8 mouse cellular contexts compared by ENCODE assay signal in the genomic region with DNA sequence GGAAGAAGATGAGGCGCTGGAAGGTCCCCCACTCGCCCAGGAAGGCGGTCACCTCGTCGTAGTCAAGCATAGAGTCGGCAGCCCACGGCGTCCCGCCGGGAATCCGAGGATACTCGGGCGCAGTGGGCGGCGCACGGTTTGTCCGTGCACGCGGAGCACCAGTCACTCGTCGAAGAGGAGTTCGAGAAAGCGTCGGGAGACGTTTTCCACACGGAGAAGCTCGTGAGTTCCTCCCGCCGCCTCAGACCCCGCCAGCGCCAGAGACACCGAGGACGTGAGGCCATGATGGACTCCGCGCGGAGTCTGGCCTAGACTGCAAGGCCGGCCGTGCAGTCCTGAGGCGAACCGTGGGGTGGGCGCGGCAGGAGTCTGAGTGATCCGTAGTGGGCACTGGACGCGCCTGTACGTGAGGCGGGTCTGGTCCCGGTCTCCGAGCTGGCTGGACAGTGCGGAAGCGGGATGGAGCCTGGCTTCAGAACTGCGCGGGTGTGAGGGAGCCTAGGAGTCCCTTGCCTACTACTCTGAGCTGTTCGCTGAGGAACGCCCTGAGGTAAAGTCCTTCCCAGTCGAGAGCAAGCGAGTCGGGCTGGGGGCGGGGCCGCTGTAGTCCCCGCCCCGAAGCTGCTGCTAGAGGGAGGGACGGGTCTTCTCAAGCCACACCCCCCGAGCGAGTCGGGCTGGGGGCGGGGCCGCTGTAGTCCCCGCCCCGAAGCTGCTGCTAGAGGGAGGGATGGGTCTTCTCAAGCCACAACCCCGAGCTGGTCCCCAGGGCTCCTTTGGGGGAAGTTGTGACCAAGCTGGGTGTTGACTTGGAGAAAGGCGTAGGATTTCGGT. TPM values are rescaled to one million over a fixed set of nuclear protein-coding genes. Genes with fewer than 3 reads are reported as not detected.
DNase-seq lines count a peak whose midpoint lies in the region; ATAC-seq and TF ChIP-seq lines count a peak whose summit lies in the region.

Gene Slc22a21 (minus strand): TSS at position 545 of the 834 bp plus-strand sequence.

- H3K4me1 ChIP-seq in forebrain, embryonic 10.5 days = peaks cover 15% of the 10 kb centered on the region
- H3K4me1 ChIP-seq in heart, embryonic 15.5 days (replicated peaks) = peaks cover 8% of the 10 kb centered on the region
- H3K4me1 ChIP-seq in liver, embryonic 16.5 days (ENCODE audit: control insufficient read depth, low read depth, low read length) = peaks cover 11% of the 10 kb centered on the region
- 0 out of 2 replicates have a peak, but pooled peaks cover 5% of the 10 kb centered on the region for H3K4me1 ChIP-seq in neural tube, embryonic 12.5 days
- no peaks in the 10 kb centered on the region for H3K4me1 ChIP-seq in stomach, postnatal 0 days (replicated peaks; ENCODE audit: control insufficient read depth, insufficient read depth)

- H3K36me3 ChIP-seq in forebrain, embryonic 10.5 days (replicated peaks) = no peaks in the 10 kb centered on the region
- H3K36me3 ChIP-seq in heart, embryonic 15.5 days = no peaks in the 10 kb centered on the region
- peaks cover 16% of the 10 kb centered on the region for H3K36me3 ChIP-seq in liver, embryonic 16.5 days (ENCODE audit: control insufficient read depth, insufficient read depth)
- no peaks in the 10 kb centered on the region for H3K36me3 ChIP-seq in neural tube, embryonic 12.5 days
- H3K36me3 ChIP-seq in stomach, postnatal 0 days (ENCODE audit: control insufficient read depth, insufficient read depth, low read length) = no peaks in the 10 kb centered on the region

- no peak for TF ChIP-seq EP300 in stomach, postnatal 0 days (optimal IDR thresholded peaks at IDR 0.05)

- H3K9me3 ChIP-seq in forebrain, embryonic 10.5 days = no peaks in the 10 kb centered on the region
- no peaks in the 10 kb centered on the region for H3K9me3 ChIP-seq in heart, embryonic 15.5 days (replicated peaks)
- H3K9me3 ChIP-seq in liver, embryonic 16.5 days (replicated peaks; ENCODE audit: control insufficient read depth, low read length) = no peaks in the 10 kb centered on the region
- H3K9me3 ChIP-seq in neural tube, embryonic 12.5 days = no peaks in the 10 kb centered on the region
- H3K9me3 ChIP-seq in stomach, postnatal 0 days (ENCODE audit: control insufficient read depth, low read length) = no peaks in the 10 kb centered on the region

- H3K27me3 ChIP-seq in forebrain, embryonic 10.5 days (ENCODE audit: poor library complexity, severe bottlenecking) = peaks cover 17% of the 10 kb centered on the region
- H3K27me3 ChIP-seq in heart, embryonic 15.5 days = no peaks in the 10 kb centered on the region
- H3K27me3 ChIP-seq in liver, embryonic 16.5 days (ENCODE audit: control insufficient read depth, insufficient read depth, low read depth, low read length) = peaks cover 4% of the 10 kb centered on the region; the same call in 1 of the 2 replicates
- H3K27me3 ChIP-seq in neural tube, embryonic 12.5 days (replicated peaks) = peaks cover 11% of the 10 kb centered on the region
- no peaks in the 10 kb centered on the region for H3K27me3 ChIP-seq in stomach, postnatal 0 days (ENCODE audit: control insufficient read depth, insufficient read depth, low read length)

- peak within 1 kb of the TSS; percentile 72 for H3K4me3 ChIP-seq in forebrain, embryonic 10.5 days
- H3K4me3 ChIP-seq in heart, embryonic 15.5 days = peak within 1 kb of the TSS; percentile 66
- peak within 1 kb of the TSS; percentile 62 for H3K4me3 ChIP-seq in liver, embryonic 16.5 days (ENCODE audit: low read depth, low read length)
- peak within 1 kb of the TSS; percentile 53 for H3K4me3 ChIP-seq in neural tube, embryonic 12.5 days
- H3K4me3 ChIP-seq in stomach, postnatal 0 days (ENCODE audit: low read depth, low read length) = peak within 1 kb of the TSS; percentile 55

- ATAC-seq in heart, embryonic 15.5 days (replicated peaks; ENCODE audit: insufficient number of reproducible peaks, insufficient read depth, low FRiP score, low read depth) = peak; percentile 95
- peak; percentile 91 for ATAC-seq in liver, embryonic 16.5 days (ENCODE audit: low read depth)
- peak; percentile 91 for ATAC-seq in neural tube, embryonic 12.5 days (ENCODE audit: low FRiP score, low read depth)
- peak; percentile 98 for ATAC-seq in stomach, postnatal 0 days (ENCODE audit: low FRiP score, low TSS enrichment)

- peak; percentile 24 to 60 for DNase-seq in CD8-positive naive resting alpha-beta T cell, adult 2 months (ENCODE audit: low read depth in 2 of 2, low spot score in 2 of 2)
- DNase-seq in c-Kit-positive CD71-negative TER-119-negative erythroid progenitor cells, embryonic 14.5 days (ENCODE audit: low read depth) = peak; percentile 73
- DNase-seq in forebrain, embryonic 10.5 days (ENCODE audit: extremely low spot score, low spot score) = peak; percentile 81
- peak; percentile 86 for DNase-seq in kidney, postnatal 14 days
- DNase-seq in stomach, postnatal 0 days (ENCODE audit: low spot score) = peak; percentile 91

- peak within 1 kb of the TSS; percentile 96 for H3K4me2 ChIP-seq in heart, embryonic 15.5 days
- H3K4me2 ChIP-seq in liver, embryonic 16.5 days (ENCODE audit: low read depth, low read length) = peak within 1 kb of the TSS; percentile 96
- H3K4me2 ChIP-seq in neural tube, embryonic 12.5 days (replicated peaks) = peak within 1 kb of the TSS; percentile 91
- H3K4me2 ChIP-seq in stomach, postnatal 0 days (replicated peaks; ENCODE audit: low read depth) = peak within 1 kb of the TSS; percentile 78

- WGBS in forebrain, embryonic 10.5 days = 2% methylated on average over 73 of the region's 73 CpGs
- 2% methylated on average over 73 of the region's 73 CpGs for WGBS in heart, embryonic 15.5 days
- 1% methylated on average over 73 of the region's 73 CpGs for WGBS in liver, embryonic 16.5 days (ENCODE audit: insufficient replicate concordance)
- WGBS in neural tube, embryonic 12.5 days = 2% methylated on average over 73 of the region's 73 CpGs
- WGBS in stomach, postnatal 0 days = 2% methylated on average over 70 of the region's 73 CpGs

- peak within 1 kb of the TSS; percentile 65 for H3K9ac ChIP-seq in heart, embryonic 15.5 days
- H3K9ac ChIP-seq in liver, embryonic 16.5 days (ENCODE audit: low read depth, low read length) = peak within 1 kb of the TSS; percentile 63
- peak within 1 kb of the TSS; percentile 60 for H3K9ac ChIP-seq in neural tube, embryonic 12.5 days
- H3K9ac ChIP-seq in stomach, postnatal 0 days (ENCODE audit: low read length) = peak within 1 kb of the TSS; percentile 73

- peak within 1 kb of the TSS; percentile 81 for H3K27ac ChIP-seq in forebrain, embryonic 10.5 days
- H3K27ac ChIP-seq in heart, embryonic 15.5 days = 0 out of 2 replicates have a peak within 1 kb of the TSS, but pooled peaks have one; percentile 38
- no peak within 1 kb of the TSS for H3K27ac ChIP-seq in liver, embryonic 16.5 days (ENCODE audit: low read length)
- H3K27ac ChIP-seq in neural tube, embryonic 12.5 days = no peak within 1 kb of the TSS
- peak within 1 kb of the TSS; percentile 88 for H3K27ac ChIP-seq in stomach, postnatal 0 days (replicated peaks)

- no peak for TF ChIP-seq CTCF in stomach, postnatal 0 days (IDR thresholded peaks at IDR 0.05; ENCODE audit: low read depth)

RNA-seq across cellular contexts. Expression of gene Slc22a21, which starts in this region (rescaled TPM):
- polyA plus RNA-seq in forebrain, embryonic 10.5 days (2016; fragmentation: Nextera tagmentation; extraction: Ambion mirVana) = 2.0 and 3.0 TPM in 2 replicates
- 1.8 and 2.6 TPM in 2 replicates for polyA plus RNA-seq in heart, embryonic 15.5 days (2015; fragmentation: Nextera tagmentation; extraction: Ambion mirVana)
- polyA plus RNA-seq in liver, embryonic 16.5 days (2015; fragmentation: Nextera tagmentation; extraction: Ambion mirVana) = 0.92 and 1.2 TPM in 2 replicates
- 1.8 and 2.3 TPM in 2 replicates for polyA plus RNA-seq in neural tube, embryonic 12.5 days (2016; fragmentation: Nextera tagmentation; extraction: Ambion mirVana)
- polyA plus RNA-seq in stomach, postnatal 0 days (2015; fragmentation: Nextera tagmentation; extraction: Ambion mirVana) = 6.0 and 6.3 TPM in 2 replicates

Comparison
In these comparisons a context has a peak if more than half of its experiments do, and no peak if none do; other contexts are left out.
1. H3K27ac ChIP-seq: peak in forebrain, embryonic 10.5 days (single experiment), heart, embryonic 15.5 days (single experiment) and stomach, postnatal 0 days (single experiment); none in liver, embryonic 16.5 days (single experiment) and neural tube, embryonic 12.5 days (single experiment).
2. Peak in every context shown above with its lines, with median percentiles within 50 percentile points of each other: DNase-seq, H3K4me3 ChIP-seq, ATAC-seq, H3K4me2 ChIP-seq and H3K9ac ChIP-seq.